Mouse (Mus musculus) intestine, postnatal 0 days (tissue): Measurements from ENCODE around the gene Abo. TPM values are rescaled to one million over a fixed set of nuclear protein-coding genes. Genes with fewer than 3 reads are reported as not detected.

ENCODE experiments used
- ATAC-seq: fragments of 200-750 bp; cut with Nextera tagmentation; 2 replicates; pipeline ENCODE4 v1.8.0; 2017; ENCODE audit warnings: mild to moderate bottlenecking, moderate TSS enrichment, moderate library complexity
- H3K27ac ChIP-seq: fragments of 300-500 bp; sonication (generic); 2 replicates; pipeline ENCODE4 v1.5.1; 2014; ENCODE audit warnings: mild to moderate bottlenecking, low read depth, low read length, moderate library complexity
- H3K27me3 ChIP-seq: fragments of 300-500 bp; sonication (generic); replicated peaks from 2 replicates; pipeline ENCODE4 v1.6.1; 2014; ENCODE audit warnings: low read length, mixed read lengths; ENCODE audit not compliant: control insufficient read depth, insufficient read depth
- H3K36me3 ChIP-seq: fragments of 300-500 bp; sonication (generic); 2 replicates; pipeline ENCODE4 v1.6.1; 2014; ENCODE audit warnings: mild to moderate bottlenecking, moderate library complexity; ENCODE audit not compliant: control insufficient read depth, insufficient read depth
- H3K4me1 ChIP-seq: fragments of 300-500 bp; sonication (generic); replicated peaks from 2 replicates; pipeline ENCODE4 v1.6.1; 2014; ENCODE audit warnings: antibody characterized with exemption, low read length, mixed read lengths; ENCODE audit not compliant: control insufficient read depth, insufficient read depth
- H3K4me2 ChIP-seq: fragments of 300-500 bp; sonication (generic); replicated peaks from 2 replicates; pipeline ENCODE4 v1.6.1; 2014; ENCODE audit warnings: low read depth, mild to moderate bottlenecking, moderate library complexity
- H3K4me3 ChIP-seq: fragments of 300-500 bp; sonication (generic); 2 replicates; pipeline ENCODE4 v1.5.1; 2014; ENCODE audit warnings: low read depth, low read length
- H3K9ac ChIP-seq: fragments of 300-500 bp; sonication (generic); 2 replicates; pipeline ENCODE4 v1.6.1; 2014; ENCODE audit warnings: mild to moderate bottlenecking, low read depth, low read length
- H3K9me3 ChIP-seq: fragments of 300-500 bp; sonication (generic); 2 replicates; pipeline ENCODE4 v1.6.1; 2016; ENCODE audit warnings: mixed run types; ENCODE audit not compliant: control insufficient read depth
- CTCF ChIP-seq: sonication (generic); IDR thresholded peaks from 2 replicates; pipeline ENCODE4 v1.5.1; 2016; ENCODE audit warnings: low read depth, mild to moderate bottlenecking, control low read depth, antibody characterized with exemption, moderate library complexity
- WGBS: fragments of 180-500 bp; shearing (Covaris S2); extraction: QIAGEN DNeasy Blood & Tissue Kit; methylation state at CpG from one replicate; pipeline ENCODE4 v1.1.7; 2014; 5-methylcytosine and 5-hydroxymethylcytosine counted together
- polyA plus RNA-seq: library from polyadenylated mRNA; unstranded; fragments of >200 nt; fragmentation: Nextera tagmentation; extraction: Ambion mirVana; gene quantifications from 2 replicates; pipeline ENCODE4 v1.2.1, GENCODE M21; 2015

Gene Abo
- polyA plus RNA-seq, 1 experiment from 2014 or later: 0.07 TPM

- under 1% methylated on average over 74 of the region's 74 CpGs for WGBS
- Histone ChIP-seq H3K4me3 (peak within 1 kb of the TSS; percentile 71), H3K4me2 (peak within 1 kb of the TSS; percentile 83), H3K36me3 (peaks cover 39% of the 10 kb centered on the region), H3K4me1 (peaks cover 8% of the 10 kb centered on the region), H3K27me3 (no peaks in the 10 kb centered on the region), H3K27ac (peak within 1 kb of the TSS; percentile 90), H3K9me3 (no peaks in the 10 kb centered on the region), H3K9ac (peak within 1 kb of the TSS; percentile 95)
- TF ChIP-seq CTCF: peak; percentile 25
- peak; percentile 91 for ATAC-seq
Observed at GRCm38 (mm10) chr2:26910124-26910993, 45.6 kb upstream of the Abo start, which contains the start of the genes Med22 and Rpl7a. Gene Med22, minus strand, starts transcription at chr2:26910677. Gene Rpl7a, plus strand, starts transcription at chr2:26910764.

GRCm38 (mm10) chr2:26909387-26909784 is 44.6 kb upstream of the Abo start:
- peaks cover 38% of the 10 kb centered on the region for H3K36me3 ChIP-seq
- no peaks in the 10 kb centered on the region for H3K27me3 ChIP-seq
- peak overlapping the region; percentile 83 for H3K4me2 ChIP-seq
- no peak for ATAC-seq
- peak overlapping the region; percentile 71 for H3K4me3 ChIP-seq
- peak overlapping the region; percentile 70 for H3K9ac ChIP-seq
- TF ChIP-seq CTCF: peak; percentile 50
- H3K9me3 ChIP-seq: no peaks in the 10 kb centered on the region
- no peak overlapping the region for H3K27ac ChIP-seq
- H3K4me1 ChIP-seq: peaks cover 8% of the 10 kb centered on the region

- WGBS: 44% methylated on average over 18 of the region's 18 CpGs
- Histone ChIP-seq H3K36me3 (peaks cover 32% of the 10 kb centered on the region), H3K4me3 (peak overlapping the region; percentile 71; the same call in 1 of the 2 replicates), H3K4me2 (peak overlapping the region; percentile 83), H3K27me3 (no peaks in the 10 kb centered on the region), H3K9ac (peak overlapping the region; percentile 70), H3K27ac (no peak overlapping the region; the same call in 1 of the 2 replicates), H3K4me1 (peaks cover 8% of the 10 kb centered on the region), H3K9me3 (no peaks in the 10 kb centered on the region)
- no peak for TF ChIP-seq CTCF
- no peak for ATAC-seq
Observed at GRCm38 (mm10) chr2:26908710-26909386, 44.1 kb upstream of the Abo start.

GRCm38 (mm10) chr2:26907109-26907508 is 42.3 kb upstream of the Abo start:
- H3K27me3 ChIP-seq: no peaks in the 10 kb centered on the region
- H3K4me3 ChIP-seq: no peak overlapping the region
- no peak for ATAC-seq
- no peak overlapping the region for H3K27ac ChIP-seq
- H3K4me1 ChIP-seq: peaks cover 7% of the 10 kb centered on the region
- H3K36me3 ChIP-seq: peaks cover 15% of the 10 kb centered on the region; the same call in 1 of the 2 replicates
- WGBS: 34% methylated on average over 4 of the region's 4 CpGs
- peak; percentile 89 for TF ChIP-seq CTCF
- H3K4me2 ChIP-seq: no peak overlapping the region
- no peaks in the 10 kb centered on the region for H3K9me3 ChIP-seq
- H3K9ac ChIP-seq: no peak overlapping the region

- Histone ChIP-seq H3K9ac (no peak overlapping the region), H3K27ac (no peak overlapping the region), H3K27me3 (no peaks in the 10 kb centered on the region), H3K4me1 (peaks cover 9% of the 10 kb centered on the region; the same call in 1 of the 2 replicates), H3K9me3 (no peaks in the 10 kb centered on the region), H3K36me3 (peaks cover 14% of the 10 kb centered on the region; the same call in 1 of the 2 replicates), H3K4me2 (no peak overlapping the region), H3K4me3 (no peak overlapping the region)
- ATAC-seq: no peak
- 96% methylated on average over 3 of the region's 3 CpGs for WGBS
- no peak for TF ChIP-seq CTCF
Observed at GRCm38 (mm10) chr2:26906431-26906830, 41.7 kb upstream of the Abo start.

- Histone ChIP-seq H3K9ac (no peak overlapping the region), H3K27ac (no peak overlapping the region), H3K4me3 (no peak overlapping the region), H3K9me3 (no peaks in the 10 kb centered on the region), H3K27me3 (no peaks in the 10 kb centered on the region), H3K4me2 (no peak overlapping the region), H3K4me1 (peaks cover 10% of the 10 kb centered on the region; the same call in 1 of the 2 replicates), H3K36me3 (peaks cover 14% of the 10 kb centered on the region; the same call in 1 of the 2 replicates)
- no peak for ATAC-seq
- WGBS: 90% methylated on average over 2 of the region's 2 CpGs
- no peak for TF ChIP-seq CTCF
Observed at GRCm38 (mm10) chr2:26905936-26906335, 41.2 kb upstream of the Abo start.
